Mouse (Mus musculus) intestine, embryonic 14.5 days (tissue): Measurements from ENCODE around the gene Zc3h7b. TPM values are rescaled to one million over a fixed set of nuclear protein-coding genes. Genes with fewer than 3 reads are reported as not detected.

Experiments
- ATAC-seq: fragments of 200-750 bp; cut with Nextera tagmentation; replicated peaks from 2 replicates; pipeline ENCODE4 v1.8.0; 2017; ENCODE audit warnings: low read depth, moderate number of reproducible peaks, moderate TSS enrichment, moderate library complexity; ENCODE audit not compliant: low FRiP score, low TSS enrichment
- DNase-seq: peaks from one replicate; pipeline ENCODE4 v3.0.0-alpha.2; 2018; ENCODE audit warnings: low spot score
- H3K27ac ChIP-seq: fragments of 300-500 bp; sonication (generic); 2 replicates; pipeline ENCODE4 v1.5.1; 2014; ENCODE audit warnings: low read depth, mild to moderate bottlenecking, control low read depth
- H3K27me3 ChIP-seq: fragments of 300-500 bp; sonication (generic); replicated peaks from 2 replicates; pipeline ENCODE4 v1.6.1; 2014; ENCODE audit warnings: low read length, control low read depth; ENCODE audit not compliant: control insufficient read depth, insufficient read depth
- H3K36me3 ChIP-seq: fragments of 300-500 bp; sonication (generic); 2 replicates; pipeline ENCODE4 v1.6.1; 2014; ENCODE audit warnings: low read length, control low read depth; ENCODE audit not compliant: control insufficient read depth, insufficient read depth
- H3K4me1 ChIP-seq: fragments of 300-500 bp; sonication (generic); replicated peaks from 2 replicates; pipeline ENCODE4 v1.6.1; 2014; ENCODE audit warnings: low read length, control low read depth, mixed read lengths; ENCODE audit not compliant: control insufficient read depth, insufficient read depth
- H3K4me2 ChIP-seq: fragments of 300-500 bp; sonication (generic); 2 replicates; pipeline ENCODE4 v1.6.1; 2014; ENCODE audit warnings: low read length
- H3K4me3 ChIP-seq: fragments of 300-500 bp; sonication (generic); 2 replicates; pipeline ENCODE4 v1.5.1; 2014; ENCODE audit warnings: low read depth, low read length, control low read depth, mixed read lengths
- H3K9ac ChIP-seq: fragments of 300-500 bp; sonication (generic); 2 replicates; pipeline ENCODE4 v1.6.1; 2014; ENCODE audit warnings: mild to moderate bottlenecking, low read length
- H3K9me3 ChIP-seq: fragments of 300-500 bp; sonication (generic); 2 replicates; pipeline ENCODE4 v1.6.1; 2016; ENCODE audit warnings: low read length, control low read depth; ENCODE audit not compliant: control insufficient read depth
- WGBS: fragments of 180-500 bp; shearing (Covaris S2); extraction: QIAGEN DNeasy Blood & Tissue Kit; methylation state at CpG from one replicate; pipeline ENCODE4 v1.1.7; 2014; 5-methylcytosine and 5-hydroxymethylcytosine counted together
- polyA plus RNA-seq: library from polyadenylated mRNA; unstranded; fragments of >200 nt; fragmentation: Nextera tagmentation; extraction: Ambion mirVana; gene quantifications from 2 replicates; pipeline ENCODE4 v1.2.1, GENCODE M21; 2014

Gene Zc3h7b
- polyA plus RNA-seq, 1 experiment from 2014 or later: 31.2 TPM

DNA sequence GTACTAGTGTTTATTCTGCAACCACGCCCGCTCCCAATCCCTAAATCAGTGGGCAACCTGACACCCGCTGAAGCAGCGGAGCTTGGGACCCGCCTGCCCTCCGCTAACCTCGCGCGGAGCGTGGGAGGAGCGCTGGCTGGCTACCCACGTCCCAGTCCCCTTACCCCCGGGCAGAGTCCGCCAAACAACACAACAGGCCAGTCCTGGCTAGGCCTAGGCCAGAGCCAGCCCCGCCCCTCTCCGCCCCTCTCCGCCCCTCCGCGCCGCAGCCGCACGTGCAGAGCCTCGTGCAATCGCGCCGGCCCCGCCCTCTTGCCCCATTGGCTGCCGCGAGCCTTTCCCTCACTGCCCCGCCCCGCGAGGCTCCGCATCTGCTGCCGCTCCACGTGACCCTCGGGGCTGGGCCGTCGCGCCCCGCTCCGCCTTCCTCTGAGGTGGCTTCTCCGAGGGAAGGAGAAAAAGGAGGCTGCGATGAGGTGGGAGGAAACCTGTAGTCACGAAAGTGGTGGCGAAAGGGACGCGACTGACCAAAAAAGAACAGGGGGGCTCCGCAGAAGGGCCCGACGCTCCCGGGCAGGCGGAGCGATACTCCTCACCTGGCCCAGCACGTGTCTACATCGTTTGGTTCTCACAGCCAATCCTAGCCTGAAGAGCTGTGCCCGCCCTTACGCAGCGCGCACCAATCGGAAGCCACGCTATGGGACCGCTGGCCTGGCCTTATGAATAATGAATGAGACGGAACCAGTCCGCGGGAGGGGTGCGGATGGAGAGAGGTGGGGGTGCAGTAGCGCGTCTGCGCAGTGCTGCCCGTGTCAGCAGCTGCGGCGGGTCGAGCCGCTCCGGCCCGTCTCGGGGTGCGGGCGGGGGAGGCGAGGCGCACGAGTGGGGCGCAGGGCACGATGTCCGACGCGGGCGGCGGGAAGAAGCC lies 66.1 kb downstream of the Zc3h7b start:
- H3K9me3 ChIP-seq: no peaks in the 10 kb centered on the region
- ATAC-seq (peak; percentile 98), DNase-seq (peak; percentile 99)
- peak overlapping the region; percentile 92 for H3K27ac ChIP-seq
- H3K36me3 ChIP-seq: peaks cover 12% of the 10 kb centered on the region
- no peaks in the 10 kb centered on the region for H3K27me3 ChIP-seq
- WGBS: under 1% methylated on average over 79 of the region's 89 CpGs
- peak overlapping the region; percentile 66 for H3K4me3 ChIP-seq
- peaks cover 21% of the 10 kb centered on the region for H3K4me1 ChIP-seq
- peak overlapping the region; percentile 59 for H3K4me2 ChIP-seq
- H3K9ac ChIP-seq: peak overlapping the region; percentile 67

- DNase-seq (no peak), ATAC-seq (peak; percentile 16)
- H3K4me3 ChIP-seq: peak overlapping the region; percentile 66
- under 1% methylated on average over 26 of the region's 26 CpGs for WGBS
- peaks cover 21% of the 10 kb centered on the region for H3K4me1 ChIP-seq
- H3K27me3 ChIP-seq: no peaks in the 10 kb centered on the region
- peak overlapping the region; percentile 67 for H3K9ac ChIP-seq
- H3K9me3 ChIP-seq: no peaks in the 10 kb centered on the region
- H3K4me2 ChIP-seq: peak overlapping the region; percentile 59
- peaks cover 17% of the 10 kb centered on the region for H3K36me3 ChIP-seq
- H3K27ac ChIP-seq: peak overlapping the region; percentile 57
Observed at GRCm38 (mm10) chr15:81811599-81811996, 66.7 kb downstream of the Zc3h7b start.

GRCm38 (mm10) chr15:81812287-81812686 lies 67.4 kb downstream of the Zc3h7b start:
- no peaks in the 10 kb centered on the region for H3K27me3 ChIP-seq
- WGBS: 53% methylated on average over 3 of the region's 3 CpGs
- H3K4me3 ChIP-seq: peak overlapping the region; percentile 66
- ATAC-seq: no peak
- DNase-seq: no peak
- no peak overlapping the region; the same call in 1 of the 2 replicates for H3K27ac ChIP-seq
- no peaks in the 10 kb centered on the region for H3K9me3 ChIP-seq
- peak overlapping the region; percentile 59 for H3K4me2 ChIP-seq
- peaks cover 21% of the 10 kb centered on the region for H3K4me1 ChIP-seq
- H3K36me3 ChIP-seq: peaks cover 23% of the 10 kb centered on the region
- H3K9ac ChIP-seq: peak overlapping the region; percentile 67

- H3K9me3 ChIP-seq: no peaks in the 10 kb centered on the region
- ATAC-seq (no peak), DNase-seq (no peak)
- peak overlapping the region; percentile 67; the same call in 1 of the 2 replicates for H3K9ac ChIP-seq
- H3K4me1 ChIP-seq: peaks cover 21% of the 10 kb centered on the region
- H3K27ac ChIP-seq: no peak overlapping the region
- H3K27me3 ChIP-seq: no peaks in the 10 kb centered on the region
- H3K4me3 ChIP-seq: 0 out of 2 replicates have a peak overlapping the region, but pooled peaks have one; percentile 66
- peaks cover 28% of the 10 kb centered on the region for H3K36me3 ChIP-seq
- WGBS: 60% methylated on average over 7 of the region's 7 CpGs
- peak overlapping the region; percentile 59 for H3K4me2 ChIP-seq
Observed at GRCm38 (mm10) chr15:81812696-81813631, 68.1 kb downstream of the Zc3h7b start.

DNA sequence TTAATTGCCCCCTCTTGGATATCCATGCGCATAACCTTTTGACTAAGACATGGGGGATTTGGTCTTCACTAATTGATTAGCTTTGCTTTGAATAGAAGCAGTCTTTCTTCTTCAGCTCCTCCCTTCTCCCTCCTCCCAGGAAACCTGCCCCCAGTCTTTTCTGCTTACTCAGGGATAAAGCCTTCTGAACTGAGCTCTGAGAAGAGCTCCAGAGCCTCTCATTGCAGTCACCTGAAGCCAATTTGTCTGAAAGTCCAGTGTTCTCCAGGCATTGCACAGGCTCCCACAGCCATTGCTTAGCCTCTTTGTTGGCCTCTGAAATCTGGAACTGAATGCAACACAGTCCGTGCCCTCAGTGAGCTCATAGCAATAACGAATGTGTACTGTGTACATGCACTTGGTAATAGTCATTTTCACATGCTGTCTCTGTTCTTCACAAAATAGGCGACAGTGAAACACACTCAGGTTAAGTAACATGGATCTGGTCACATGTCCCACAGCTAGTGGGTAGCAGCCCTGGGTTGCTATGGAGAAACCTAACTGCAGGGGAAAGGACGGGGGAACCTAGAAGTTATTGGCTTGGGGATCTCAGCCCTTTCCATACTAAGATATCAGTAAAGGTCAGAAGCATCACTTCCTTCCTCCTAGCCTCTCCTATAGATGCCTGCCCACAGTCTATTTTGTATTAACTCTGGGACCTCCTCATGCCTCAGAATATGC lies 69.3 kb downstream of the Zc3h7b start:
- Histone ChIP-seq H3K4me3 (no peak overlapping the region), H3K36me3 (peaks cover 30% of the 10 kb centered on the region), H3K4me2 (no peak overlapping the region), H3K9ac (no peak overlapping the region), H3K27ac (no peak overlapping the region), H3K27me3 (no peaks in the 10 kb centered on the region), H3K9me3 (no peaks in the 10 kb centered on the region), H3K4me1 (peaks cover 21% of the 10 kb centered on the region)
- DNase-seq (no peak), ATAC-seq (no peak)
- WGBS: 79% methylated on average over 5 of the region's 5 CpGs

DNA sequence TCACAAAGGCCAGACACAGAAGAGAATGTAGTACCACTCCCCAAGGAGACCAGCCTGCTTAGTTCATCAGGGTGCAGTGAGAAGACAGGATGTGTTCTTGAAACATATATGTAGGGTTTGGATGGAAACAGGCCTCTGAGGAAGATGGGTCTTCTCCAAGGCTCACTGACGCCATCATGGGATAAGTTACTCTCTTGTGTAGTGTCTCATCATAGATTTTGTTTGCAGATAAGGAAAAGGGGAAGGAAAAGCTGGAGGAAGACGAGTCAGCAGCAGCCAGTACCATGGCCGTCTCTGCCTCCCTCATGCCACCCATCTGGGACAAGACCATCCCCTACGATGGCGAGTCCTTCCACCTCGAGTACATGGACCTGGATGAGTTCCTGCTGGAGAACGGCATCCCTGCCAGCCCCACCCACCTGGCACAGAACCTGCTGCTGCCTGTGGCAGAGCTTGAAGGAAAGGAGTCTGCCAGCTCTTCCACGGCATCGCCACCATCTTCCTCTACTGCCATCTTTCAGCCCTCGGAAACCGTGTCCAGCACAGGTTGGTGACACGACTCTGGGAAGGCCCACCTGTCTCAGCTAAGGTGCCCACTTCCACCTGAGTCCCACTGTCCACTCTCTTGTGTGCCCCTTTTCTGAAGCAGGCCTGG lies 70.0 kb downstream of the Zc3h7b start:
- Histone ChIP-seq H3K4me2 (no peak overlapping the region), H3K4me3 (no peak overlapping the region), H3K4me1 (peaks cover 14% of the 10 kb centered on the region), H3K27me3 (no peaks in the 10 kb centered on the region), H3K27ac (no peak overlapping the region), H3K9me3 (no peaks in the 10 kb centered on the region), H3K36me3 (peaks cover 35% of the 10 kb centered on the region), H3K9ac (no peak overlapping the region)
- ATAC-seq (no peak), DNase-seq (no peak)
- 80% methylated on average over 12 of the region's 12 CpGs for WGBS

DNA sequence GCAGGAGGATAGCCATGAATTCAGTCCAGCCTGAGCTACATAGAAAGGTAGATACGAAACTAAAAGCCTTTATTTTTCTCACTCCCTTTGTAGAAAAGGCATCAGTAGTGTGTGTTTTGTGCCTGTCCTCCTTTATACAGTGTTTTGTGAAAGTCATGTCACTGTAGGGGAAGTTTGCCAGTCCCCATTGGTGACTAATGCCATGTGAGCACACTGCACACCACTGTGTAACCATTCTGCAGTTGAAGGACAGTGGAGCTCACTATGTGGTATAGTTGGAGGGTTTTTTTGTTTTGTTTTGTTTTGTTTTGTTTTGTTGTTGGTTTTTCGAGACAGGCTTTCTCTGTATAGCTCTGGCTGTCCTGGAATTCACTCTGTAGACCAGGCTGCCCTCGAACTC lies 73.5 kb downstream of the Zc3h7b start:
- Histone ChIP-seq H3K4me3 (no peak overlapping the region), H3K4me1 (no peaks in the 10 kb centered on the region), H3K9ac (no peak overlapping the region), H3K4me2 (no peak overlapping the region), H3K9me3 (no peaks in the 10 kb centered on the region), H3K36me3 (peaks cover 62% of the 10 kb centered on the region), H3K27me3 (no peaks in the 10 kb centered on the region), H3K27ac (no peak overlapping the region)
- DNase-seq (no peak), ATAC-seq (no peak)
- WGBS: 86% methylated on average over 3 of the region's 3 CpGs
